10 mouse cellular contexts compared by ENCODE assay signal in the genomic region with DNA sequence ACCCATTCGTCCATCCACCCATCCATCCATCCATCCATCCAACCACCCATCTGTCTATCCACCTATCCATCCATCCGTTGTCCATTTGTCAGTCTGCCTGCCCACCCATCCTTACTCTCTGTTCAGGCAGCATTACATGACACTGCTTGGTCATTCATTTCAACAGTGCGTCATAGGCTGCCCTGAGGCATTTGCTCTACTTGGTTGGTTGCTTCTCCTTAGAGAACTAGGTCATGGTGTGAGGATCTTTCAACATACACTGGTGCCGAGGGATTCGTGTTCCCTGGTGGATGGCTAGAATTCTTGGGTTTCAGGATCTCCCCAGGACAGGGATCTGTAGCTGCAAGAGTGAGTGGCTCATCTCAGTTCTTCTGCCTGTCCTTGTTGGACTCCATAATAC.
DNase-seq lines count a peak whose midpoint lies in the region; ATAC-seq lines count a peak whose summit lies in the region.
"Had no signal": no experiment of that assay in that cellular context is flagged by ENCODE, and none has a peak within 500 bp of the region (broad histone marks: within the 10 kb centered on the region; RNA-seq: fewer than 3 reads in every experiment).

No protein-coding gene starts in this region.

- H3K36me3 ChIP-seq in forebrain, embryonic 11.5 days (ENCODE audit: control insufficient read depth, insufficient read depth, low read length) = no peaks in the 10 kb centered on the region
- no peaks in the 10 kb centered on the region for H3K36me3 ChIP-seq in forebrain, embryonic 16.5 days (ENCODE audit: control insufficient read depth, insufficient read depth)
- no peaks in the 10 kb centered on the region for H3K36me3 ChIP-seq in midbrain, embryonic 13.5 days
- no peaks in the 10 kb centered on the region for H3K36me3 ChIP-seq in midbrain, embryonic 15.5 days (replicated peaks)
- no peaks in the 10 kb centered on the region for H3K36me3 ChIP-seq in intestine, embryonic 16.5 days (ENCODE audit: control insufficient read depth, insufficient read depth, low read length)
- H3K36me3 ChIP-seq in stomach, embryonic 15.5 days = no peaks in the 10 kb centered on the region

- 93% methylated on average over 5 of the region's 5 CpGs for WGBS in forebrain, embryonic 11.5 days
- WGBS in forebrain, embryonic 16.5 days = 89% methylated on average over 5 of the region's 5 CpGs
- WGBS in midbrain, embryonic 13.5 days = 91% methylated on average over 5 of the region's 5 CpGs
- 88% methylated on average over 5 of the region's 5 CpGs for WGBS in midbrain, embryonic 15.5 days
- WGBS in intestine, embryonic 16.5 days = 89% methylated on average over 5 of the region's 5 CpGs
- WGBS in stomach, embryonic 15.5 days = 81% methylated on average over 5 of the region's 5 CpGs

- 0 out of 2 replicates have a peak overlapping the region, but pooled peaks have one; percentile 85 for H3K27ac ChIP-seq in forebrain, embryonic 11.5 days (ENCODE audit: low read depth, low read length)
- no peak overlapping the region for H3K27ac ChIP-seq in forebrain, embryonic 16.5 days (ENCODE audit: low read length)
- H3K27ac ChIP-seq in midbrain, embryonic 13.5 days = peak overlapping the region; percentile 82; the same call in 1 of the 2 replicates
- no peak overlapping the region; the same call in 1 of the 2 replicates for H3K27ac ChIP-seq in midbrain, embryonic 15.5 days
- H3K27ac ChIP-seq in intestine, embryonic 16.5 days (ENCODE audit: low read length) = peak overlapping the region; percentile 91
- peak overlapping the region; percentile 84 for H3K27ac ChIP-seq in stomach, embryonic 15.5 days

- ATAC-seq in forebrain, embryonic 11.5 days (replicated peaks; ENCODE audit: low FRiP score) = no peak
- ATAC-seq in forebrain, embryonic 16.5 days = no peak
- ATAC-seq in midbrain, embryonic 13.5 days = no peak
- no peak for ATAC-seq in midbrain, embryonic 15.5 days (replicated peaks)
- ATAC-seq in intestine, embryonic 16.5 days = no peak
- no peak for ATAC-seq in stomach, embryonic 15.5 days (ENCODE audit: insufficient read depth, low FRiP score, low read depth)

- H3K4me2 ChIP-seq in forebrain, embryonic 11.5 days (ENCODE audit: low read depth, low read length, severe bottlenecking) = no peak overlapping the region
- no peak overlapping the region for H3K4me2 ChIP-seq in forebrain, embryonic 16.5 days (ENCODE audit: low read length)
- no peak overlapping the region for H3K4me2 ChIP-seq in midbrain, embryonic 13.5 days (replicated peaks)
- H3K4me2 ChIP-seq in midbrain, embryonic 15.5 days = no peak overlapping the region
- H3K4me2 ChIP-seq in intestine, embryonic 16.5 days (ENCODE audit: low read depth, low read length) = no peak overlapping the region
- H3K4me2 ChIP-seq in stomach, embryonic 15.5 days = no peak overlapping the region

- H3K9me3 ChIP-seq in forebrain, embryonic 11.5 days (ENCODE audit: control insufficient read depth, low read length) = no peaks in the 10 kb centered on the region
- no peaks in the 10 kb centered on the region for H3K9me3 ChIP-seq in forebrain, embryonic 16.5 days (ENCODE audit: control insufficient read depth, low read length)
- H3K9me3 ChIP-seq in midbrain, embryonic 13.5 days = no peaks in the 10 kb centered on the region
- H3K9me3 ChIP-seq in midbrain, embryonic 15.5 days = no peaks in the 10 kb centered on the region
- no peaks in the 10 kb centered on the region for H3K9me3 ChIP-seq in intestine, embryonic 16.5 days (ENCODE audit: control insufficient read depth, low read length)
- no peaks in the 10 kb centered on the region for H3K9me3 ChIP-seq in stomach, embryonic 15.5 days

- no peaks in the 10 kb centered on the region for H3K27me3 ChIP-seq in forebrain, embryonic 11.5 days (ENCODE audit: control insufficient read depth, insufficient read depth, low read length)
- H3K27me3 ChIP-seq in forebrain, embryonic 16.5 days (replicated peaks; ENCODE audit: control insufficient read depth, insufficient read depth, low read length) = no peaks in the 10 kb centered on the region
- no peaks in the 10 kb centered on the region for H3K27me3 ChIP-seq in midbrain, embryonic 13.5 days
- H3K27me3 ChIP-seq in midbrain, embryonic 15.5 days (replicated peaks) = no peaks in the 10 kb centered on the region
- no peaks in the 10 kb centered on the region for H3K27me3 ChIP-seq in intestine, embryonic 16.5 days (replicated peaks; ENCODE audit: control insufficient read depth, insufficient read depth, low read length)
- no peaks in the 10 kb centered on the region for H3K27me3 ChIP-seq in stomach, embryonic 15.5 days (replicated peaks)

- peaks cover 60% of the 10 kb centered on the region for H3K4me1 ChIP-seq in forebrain, embryonic 11.5 days (replicated peaks; ENCODE audit: control insufficient read depth, insufficient read depth, low read length)
- H3K4me1 ChIP-seq in forebrain, embryonic 16.5 days (replicated peaks; ENCODE audit: control insufficient read depth, insufficient read depth, low read length) = peaks cover 91% of the 10 kb centered on the region
- H3K4me1 ChIP-seq in midbrain, embryonic 13.5 days (replicated peaks) = peaks cover 97% of the 10 kb centered on the region
- peaks cover 82% of the 10 kb centered on the region for H3K4me1 ChIP-seq in midbrain, embryonic 15.5 days
- peaks cover 95% of the 10 kb centered on the region for H3K4me1 ChIP-seq in intestine, embryonic 16.5 days (ENCODE audit: control insufficient read depth, insufficient read depth, low read length)
- H3K4me1 ChIP-seq in stomach, embryonic 15.5 days = peaks cover 74% of the 10 kb centered on the region

- H3K9ac ChIP-seq in forebrain, embryonic 11.5 days (ENCODE audit: low read length) = no peak overlapping the region
- no peak overlapping the region for H3K9ac ChIP-seq in forebrain, embryonic 16.5 days (replicated peaks; ENCODE audit: low read depth, low read length)
- no peak overlapping the region for H3K9ac ChIP-seq in midbrain, embryonic 13.5 days (replicated peaks)
- no peak overlapping the region for H3K9ac ChIP-seq in midbrain, embryonic 15.5 days
- 0 out of 2 replicates have a peak overlapping the region, but pooled peaks have one; percentile 50 for H3K9ac ChIP-seq in intestine, embryonic 16.5 days (ENCODE audit: low read depth, low read length)
- no peak overlapping the region for H3K9ac ChIP-seq in stomach, embryonic 15.5 days

- DNase-seq in forebrain, embryonic 11.5 days (ENCODE audit: low spot score) = no peak
- DNase-seq in embryo, embryonic 11 days = no peak
- DNase-seq in right cerebral cortex, postnatal 14 days = no peak
- DNase-seq: gastrocnemius, postnatal 14 days; kidney, adult 9 months had no signal

- H3K4me3 ChIP-seq in forebrain, embryonic 11.5 days (ENCODE audit: low read depth, low read length) = no peak overlapping the region
- H3K4me3 ChIP-seq in forebrain, embryonic 16.5 days (replicated peaks; ENCODE audit: low read length) = no peak overlapping the region
- H3K4me3 ChIP-seq in midbrain, embryonic 13.5 days (replicated peaks) = no peak overlapping the region
- H3K4me3 ChIP-seq in midbrain, embryonic 15.5 days = no peak overlapping the region
- H3K4me3 ChIP-seq in intestine, embryonic 16.5 days (ENCODE audit: low read length) = no peak overlapping the region
- no peak overlapping the region for H3K4me3 ChIP-seq in stomach, embryonic 15.5 days (replicated peaks)

Comparison
In these comparisons a context has a peak if more than half of its experiments do, and no peak if none do; other contexts are left out.
1. H3K27ac ChIP-seq: peak in forebrain, embryonic 11.5 days (single experiment), midbrain, embryonic 13.5 days (single experiment), intestine, embryonic 16.5 days (single experiment) and stomach, embryonic 15.5 days (single experiment); none in forebrain, embryonic 16.5 days (single experiment) and midbrain, embryonic 15.5 days (single experiment).